Comparison of ENCODE assay signal across 9 mouse cellular contexts in the genomic region with DNA sequence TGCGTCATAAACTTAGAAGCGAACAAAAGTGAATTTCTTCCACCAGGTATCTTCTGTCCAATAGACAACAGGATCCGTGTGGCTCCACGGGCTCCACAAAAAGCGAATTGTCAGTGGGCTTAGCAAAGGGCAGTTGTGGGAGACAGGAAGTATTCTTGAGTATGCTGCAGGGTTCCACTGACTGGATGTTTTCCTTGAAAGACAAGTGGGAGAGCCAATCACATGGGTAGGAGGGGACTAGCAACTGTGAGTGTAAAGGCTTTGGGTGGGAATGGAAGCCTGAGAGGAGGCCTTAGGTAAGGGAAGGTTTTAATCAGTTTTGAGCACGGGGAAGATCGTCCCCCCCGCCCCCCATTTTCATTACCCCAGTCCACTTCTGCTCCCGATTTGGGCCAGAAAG. TPM values are rescaled to one million over a fixed set of nuclear protein-coding genes. Genes with fewer than 3 reads are reported as not detected.
DNase-seq lines count a peak whose midpoint lies in the region; ATAC-seq lines count a peak whose summit lies in the region.
"Had no signal": no experiment of that assay in that cellular context is flagged by ENCODE, and none has a peak within 500 bp of the region (broad histone marks: within the 10 kb centered on the region; RNA-seq: fewer than 3 reads in every experiment).

No protein-coding gene starts in this region.

- 69% methylated on average over 9 of the region's 9 CpGs for WGBS in intestine, embryonic 15.5 days
- 75% methylated on average over 9 of the region's 9 CpGs for WGBS in neural tube, embryonic 15.5 days

- H3K4me2 ChIP-seq in intestine, embryonic 15.5 days (replicated peaks), result no peak overlapping the region
- peak overlapping the region; percentile 9; the same call in 1 of the 2 replicates for H3K4me2 ChIP-seq in neural tube, embryonic 15.5 days

- DNase-seq in CD4-positive, CD25-positive, alpha-beta regulatory T cell, adult 2 months (ENCODE audit: low read depth, low spot score), result peak; percentile 12
- peak; percentile 11 for DNase-seq in right cerebral cortex, postnatal 4 days
- DNase-seq in right cerebral cortex, postnatal 36 days (ENCODE audit: low spot score in 2 of 2), result no peak
- no peak for DNase-seq in urinary bladder, postnatal 10 days (ENCODE audit: low spot score)

- H3K4me1 ChIP-seq in intestine, embryonic 15.5 days (replicated peaks), result no peaks in the 10 kb centered on the region
- no peaks in the 10 kb centered on the region for H3K4me1 ChIP-seq in neural tube, embryonic 15.5 days

- H3K9ac ChIP-seq in intestine, embryonic 15.5 days, result no peak overlapping the region
- no peak overlapping the region for H3K9ac ChIP-seq in neural tube, embryonic 15.5 days (replicated peaks)

- H3K36me3 ChIP-seq in intestine, embryonic 15.5 days, result no peaks in the 10 kb centered on the region
- no peaks in the 10 kb centered on the region for H3K36me3 ChIP-seq in neural tube, embryonic 15.5 days

- H3K27ac ChIP-seq in intestine, embryonic 15.5 days, result no peak overlapping the region
- no peak overlapping the region for H3K27ac ChIP-seq in neural tube, embryonic 15.5 days (replicated peaks)

- no peak overlapping the region for H3K4me3 ChIP-seq in intestine, embryonic 15.5 days (replicated peaks)
- H3K4me3 ChIP-seq in neural tube, embryonic 15.5 days (replicated peaks), result no peak overlapping the region
- H3K4me3 ChIP-seq: myocyte had no signal

- no peaks in the 10 kb centered on the region for H3K27me3 ChIP-seq in intestine, embryonic 15.5 days (replicated peaks)
- H3K27me3 ChIP-seq in neural tube, embryonic 15.5 days (replicated peaks), result no peaks in the 10 kb centered on the region

- no peak for ATAC-seq in CD4-positive, CD25-positive, alpha-beta regulatory T cell, adult 4 months
- peak; percentile 45; the same call in 1 of the 2 replicates for ATAC-seq in intestine, embryonic 15.5 days
- ATAC-seq in neural tube, embryonic 15.5 days (ENCODE audit: low FRiP score), result peak; percentile 78
- ATAC-seq in granulocyte monocyte progenitor cell, adult 5-6 weeks (replicated peaks; ENCODE audit: poor library complexity, severe bottlenecking), result no peak; the same call in 1 of the 2 replicates

- no peaks in the 10 kb centered on the region for H3K9me3 ChIP-seq in intestine, embryonic 15.5 days
- H3K9me3 ChIP-seq in neural tube, embryonic 15.5 days (replicated peaks), result no peaks in the 10 kb centered on the region

RNA-seq across cellular contexts. Expression of gene Mfap5, which starts 16.9 kb away (rescaled TPM):
- polyA plus RNA-seq in CD4-positive, CD25-positive, alpha-beta regulatory T cell, adult 4 months (2017; shearing (Covaris generic)), result not detected
- 8.8 and 9.9 TPM in 2 replicates for polyA plus RNA-seq in intestine, embryonic 15.5 days (2015; fragmentation: Nextera tagmentation; extraction: Ambion mirVana)
- 10.0 and 11.3 TPM in 2 replicates for polyA plus RNA-seq in neural tube, embryonic 15.5 days (2015; fragmentation: Nextera tagmentation; extraction: Ambion mirVana)
- not detected in 2 replicates for total RNA-seq in granulocyte monocyte progenitor cell, adult 5-6 weeks (2014; fragmentation: Nextera tagmentation)
- not detected in 2 replicates for total RNA-seq in granulocyte monocyte progenitor cell, adult 5-6 weeks (2017)

RNA-seq across cellular contexts. Expression of gene Rimklb, which starts 24.0 kb away (rescaled TPM):
- under 1 TPM in 1 of 2 experiments, not detected in 1; 0.17 TPM for polyA plus RNA-seq in CD4-positive, CD25-positive, alpha-beta regulatory T cell, adult 4 months (2017; shearing (Covaris generic))
- 6.4 and 6.9 TPM in 2 replicates for polyA plus RNA-seq in intestine, embryonic 15.5 days (2015; fragmentation: Nextera tagmentation; extraction: Ambion mirVana)
- polyA plus RNA-seq in neural tube, embryonic 15.5 days (2015; fragmentation: Nextera tagmentation; extraction: Ambion mirVana), result 84.9 and 103 TPM in 2 replicates
- total RNA-seq in granulocyte monocyte progenitor cell, adult 5-6 weeks (2014; fragmentation: Nextera tagmentation), result not detected in 2 replicates
- total RNA-seq in granulocyte monocyte progenitor cell, adult 5-6 weeks (2017), result not detected in 2 replicates
- polyA plus RNA-seq: myocyte had no signal

RNA-seq across cellular contexts. Expression of gene Aicda, which starts 31.0 kb away (rescaled TPM):
- 1 to 10 TPM in 1 of 2 experiments, under 1 TPM in 1; 0.66 to 1.6 TPM for polyA plus RNA-seq in CD4-positive, CD25-positive, alpha-beta regulatory T cell, adult 4 months (2017; shearing (Covaris generic))
- polyA plus RNA-seq in intestine, embryonic 15.5 days (2015; fragmentation: Nextera tagmentation; extraction: Ambion mirVana), result not detected in 2 replicates
- 0.51 and 0.54 TPM in 2 replicates for polyA plus RNA-seq in neural tube, embryonic 15.5 days (2015; fragmentation: Nextera tagmentation; extraction: Ambion mirVana)
- not detected in 2 replicates for total RNA-seq in granulocyte monocyte progenitor cell, adult 5-6 weeks (2014; fragmentation: Nextera tagmentation)
- total RNA-seq in granulocyte monocyte progenitor cell, adult 5-6 weeks (2017), result not detected in 2 replicates
- polyA plus RNA-seq: myocyte had no signal

Comparison
In these comparisons a context has a peak if more than half of its experiments do, and no peak if none do; other contexts are left out.
1. DNase-seq: peak in CD4-positive, CD25-positive, alpha-beta regulatory T cell, adult 2 months (single experiment) and right cerebral cortex, postnatal 4 days (single experiment); none in right cerebral cortex, postnatal 36 days (0 of 2) and urinary bladder, postnatal 10 days (single experiment).
2. ATAC-seq: peak in intestine, embryonic 15.5 days (single experiment) and neural tube, embryonic 15.5 days (single experiment); none in CD4-positive, CD25-positive, alpha-beta regulatory T cell, adult 4 months (single experiment) and granulocyte monocyte progenitor cell, adult 5-6 weeks (single experiment).
3. RNA of gene Rimklb, which starts 24.0 kb away (polyA plus RNA-seq): 84.9 to 103 TPM in neural tube, embryonic 15.5 days; 6.4 to 6.9 TPM in intestine, embryonic 15.5 days and 0.17 TPM in CD4-positive, CD25-positive, alpha-beta regulatory T cell, adult 4 months; every median in the first group is over 10 times any median in the second.